Mouse (Mus musculus): Measurements from ENCODE around the gene Hira.

GRCm38 (mm10) chr16:19003757-19004156 lies 126.9 kb downstream of the Hira start:
- TF ChIP-seq CTCF (IDR thresholded peaks at IDR 0.05; ENCODE audit: borderline replicate concordance, control insufficient read depth, extremely low read depth, insufficient read depth, low read length, poor library complexity) (no peak), POLR2A (IDR thresholded peaks at IDR 0.05; ENCODE audit: control insufficient read depth, extremely low read depth, insufficient read depth, low read length, poor library complexity) (no peak)

All from thymus, adult 2 months (tissue).